Mouse (Mus musculus): ENCODE results near the gene Adamts12. TPM values are rescaled to one million over a fixed set of nuclear protein-coding genes. Genes with fewer than 3 reads are reported as not detected.
A peak's percentile ranks its signal among the peaks of the same experiment; 100 is the strongest.

Gene Adamts12
- polyA plus RNA-seq, 1 experiment from 2014 or later, result 1.7 TPM

- DNase-seq (ENCODE audit: low spot score) (no peak), ATAC-seq (ENCODE audit: insufficient number of reproducible peaks, low FRiP score, low TSS enrichment, low read depth) (no peak)
- no peak overlapping the region for H3K9ac ChIP-seq (ENCODE audit: low read length)
- no peaks in the 10 kb centered on the region for H3K4me1 ChIP-seq (ENCODE audit: control insufficient read depth, insufficient read depth, low read length)
- no peak overlapping the region for H3K27ac ChIP-seq (replicated peaks; ENCODE audit: low read depth, low read length)
- H3K27me3 ChIP-seq (ENCODE audit: control insufficient read depth, insufficient read depth, low read length), result no peaks in the 10 kb centered on the region
- H3K36me3 ChIP-seq (ENCODE audit: control insufficient read depth, insufficient read depth, low read length), result no peaks in the 10 kb centered on the region
- no peak overlapping the region for H3K4me3 ChIP-seq (ENCODE audit: low read depth, low read length)
- 86% methylated on average over 2 of the region's 2 CpGs for WGBS
- H3K9me3 ChIP-seq (ENCODE audit: control insufficient read depth, low read length), result no peaks in the 10 kb centered on the region
- H3K4me2 ChIP-seq (ENCODE audit: low read depth, severe bottlenecking), result no peak overlapping the region
Observed at GRCm38 (mm10) chr15:11192762-11193161, 128.2 kb downstream of the Adamts12 start.

GRCm38 (mm10) chr15:11197051-11197450 lies 132.5 kb downstream of the Adamts12 start:
- no peak overlapping the region for H3K4me3 ChIP-seq (ENCODE audit: low read depth, low read length)
- H3K27ac ChIP-seq (replicated peaks; ENCODE audit: low read depth, low read length), result no peak overlapping the region
- H3K36me3 ChIP-seq (ENCODE audit: control insufficient read depth, insufficient read depth, low read length), result no peaks in the 10 kb centered on the region
- H3K9me3 ChIP-seq (ENCODE audit: control insufficient read depth, low read length), result no peaks in the 10 kb centered on the region
- 76% methylated on average over 6 of the region's 6 CpGs for WGBS
- no peaks in the 10 kb centered on the region for H3K4me1 ChIP-seq (ENCODE audit: control insufficient read depth, insufficient read depth, low read length)
- no peak for ATAC-seq (ENCODE audit: insufficient number of reproducible peaks, low FRiP score, low TSS enrichment, low read depth)
- no peak for DNase-seq (ENCODE audit: low spot score)
- H3K27me3 ChIP-seq (ENCODE audit: control insufficient read depth, insufficient read depth, low read length), result no peaks in the 10 kb centered on the region
- no peak overlapping the region for H3K9ac ChIP-seq (ENCODE audit: low read length)
- H3K4me2 ChIP-seq (ENCODE audit: low read depth, severe bottlenecking), result no peak overlapping the region

DNA sequence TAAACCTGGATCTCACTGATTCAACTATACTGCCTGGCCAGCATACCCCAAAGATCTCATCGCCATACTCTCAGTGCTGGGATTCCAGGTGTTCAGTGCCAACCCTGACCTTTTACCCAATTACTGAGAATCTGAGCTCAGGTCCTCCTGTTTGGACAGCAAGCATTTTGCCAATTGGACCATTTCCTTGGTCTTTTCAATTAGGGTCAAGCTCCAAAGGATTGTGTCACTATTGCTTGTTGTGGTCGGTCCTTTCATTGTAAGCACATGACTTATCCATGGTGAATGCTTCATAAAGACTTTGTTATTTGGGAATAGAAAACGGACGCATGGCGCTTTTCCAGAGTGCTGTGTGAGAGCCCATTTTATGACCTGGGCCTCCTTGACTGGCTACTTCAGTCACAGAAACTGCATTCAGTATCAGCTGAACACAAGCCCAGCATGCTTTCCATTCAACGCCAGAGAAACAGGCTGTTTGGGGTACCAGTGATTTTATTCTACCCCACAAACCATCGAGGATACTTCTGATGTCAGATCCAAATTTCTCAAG lies 133.7 kb downstream of the Adamts12 start:
- H3K9me3 ChIP-seq (ENCODE audit: control insufficient read depth, low read length), result no peaks in the 10 kb centered on the region
- ATAC-seq (ENCODE audit: insufficient number of reproducible peaks, low FRiP score, low TSS enrichment, low read depth) (no peak), DNase-seq (ENCODE audit: low spot score) (no peak)

DNA sequence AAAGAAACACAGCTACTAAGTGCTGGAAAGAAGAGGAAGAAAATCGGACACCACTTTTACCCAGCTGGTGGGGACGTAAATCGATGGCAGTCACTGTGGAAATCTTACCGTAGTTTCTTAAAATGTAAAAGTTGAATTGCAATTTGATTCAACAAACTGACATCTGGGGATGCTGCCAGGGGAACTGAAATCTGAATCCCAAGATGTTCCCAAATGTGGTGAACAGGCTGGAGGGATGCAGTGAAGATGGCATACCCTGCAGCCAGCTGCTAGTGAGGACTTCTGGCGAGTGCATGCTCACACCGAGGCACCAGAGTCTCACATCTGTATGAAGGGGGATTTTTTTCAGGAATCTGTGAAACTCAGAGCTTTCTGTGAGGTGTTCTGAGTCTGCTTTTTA lies 138.5 kb downstream of the Adamts12 start:
- Histone ChIP-seq H3K4me3 (ENCODE audit: low read depth, low read length) (no peak overlapping the region), H3K4me1 (ENCODE audit: control insufficient read depth, insufficient read depth, low read length) (no peaks in the 10 kb centered on the region), H3K36me3 (ENCODE audit: control insufficient read depth, insufficient read depth, low read length) (no peaks in the 10 kb centered on the region), H3K9me3 (ENCODE audit: control insufficient read depth, low read length) (no peaks in the 10 kb centered on the region), H3K4me2 (ENCODE audit: low read depth, severe bottlenecking) (no peak overlapping the region), H3K27me3 (ENCODE audit: control insufficient read depth, insufficient read depth, low read length) (no peaks in the 10 kb centered on the region), H3K27ac (replicated peaks; ENCODE audit: low read depth, low read length) (no peak overlapping the region), H3K9ac (ENCODE audit: low read length) (no peak overlapping the region)
- DNase-seq (ENCODE audit: low spot score), result no peak
- 80% methylated on average over 6 of the region's 6 CpGs for WGBS
- ATAC-seq (ENCODE audit: insufficient number of reproducible peaks, low FRiP score, low TSS enrichment, low read depth), result no peak

More for the DNA sequence above, 133.7 kb downstream of the Adamts12 start:
- Histone ChIP-seq H3K27ac (replicated peaks; ENCODE audit: low read depth, low read length) (no peak overlapping the region), H3K9ac (ENCODE audit: low read length) (no peak overlapping the region), H3K4me3 (ENCODE audit: low read depth, low read length) (no peak overlapping the region), H3K4me2 (ENCODE audit: low read depth, severe bottlenecking) (no peak overlapping the region), H3K36me3 (ENCODE audit: control insufficient read depth, insufficient read depth, low read length) (no peaks in the 10 kb centered on the region), H3K4me1 (ENCODE audit: control insufficient read depth, insufficient read depth, low read length) (no peaks in the 10 kb centered on the region), H3K27me3 (ENCODE audit: control insufficient read depth, insufficient read depth, low read length) (no peaks in the 10 kb centered on the region)
- whole genome bisulfite sequencing, result 90% methylated on average over 7 of the region's 7 CpGs

DNA sequence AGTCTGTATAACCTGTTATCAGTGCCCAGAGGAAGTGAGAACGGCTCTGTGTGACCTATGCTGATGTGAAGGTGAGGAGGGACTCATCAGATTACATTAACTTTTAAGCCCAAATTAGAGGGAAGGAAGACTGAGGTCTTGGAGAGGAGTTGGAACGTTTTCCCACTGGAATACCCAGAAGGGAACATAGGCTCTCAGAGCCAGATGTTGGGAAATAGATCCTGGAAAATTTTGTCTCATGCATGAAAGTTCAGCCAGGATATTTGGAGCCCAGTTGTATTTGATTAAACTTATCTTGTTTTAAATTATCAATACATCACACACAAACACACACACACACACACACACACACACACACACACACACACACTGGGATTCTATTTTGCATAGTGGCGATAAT lies 140.3 kb downstream of the Adamts12 start:
- 71% methylated on average over 3 of the region's 3 CpGs for WGBS
- ATAC-seq (ENCODE audit: insufficient number of reproducible peaks, low FRiP score, low TSS enrichment, low read depth) (no peak), DNase-seq (ENCODE audit: low spot score) (no peak)
- H3K36me3 ChIP-seq (ENCODE audit: control insufficient read depth, insufficient read depth, low read length), result no peaks in the 10 kb centered on the region
- no peak overlapping the region for H3K27ac ChIP-seq (replicated peaks; ENCODE audit: low read depth, low read length)
- no peaks in the 10 kb centered on the region for H3K9me3 ChIP-seq (ENCODE audit: control insufficient read depth, low read length)
- no peak overlapping the region for H3K4me3 ChIP-seq (ENCODE audit: low read depth, low read length)
- no peaks in the 10 kb centered on the region for H3K27me3 ChIP-seq (ENCODE audit: control insufficient read depth, insufficient read depth, low read length)
- no peak overlapping the region for H3K9ac ChIP-seq (ENCODE audit: low read length)
- no peaks in the 10 kb centered on the region for H3K4me1 ChIP-seq (ENCODE audit: control insufficient read depth, insufficient read depth, low read length)
- H3K4me2 ChIP-seq (ENCODE audit: low read depth, severe bottlenecking), result no peak overlapping the region

DNA sequence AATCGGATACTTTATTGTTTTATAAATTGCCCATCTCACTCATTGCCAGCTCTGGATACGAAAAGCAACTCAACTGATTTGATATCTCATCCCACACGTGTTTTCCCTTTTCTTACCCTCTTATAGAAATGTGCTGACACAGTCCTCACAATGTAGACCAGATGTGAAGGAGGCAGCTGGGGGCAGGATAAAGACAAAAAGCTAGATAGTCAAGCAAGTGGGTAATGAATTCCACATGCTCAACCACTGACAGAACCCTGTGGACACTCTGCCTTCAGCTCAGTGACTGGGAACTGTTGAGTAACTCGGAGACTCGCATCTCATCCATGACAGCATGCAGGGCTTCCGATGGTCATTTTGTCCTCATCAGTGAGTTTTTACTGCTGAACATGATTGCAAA lies 146.4 kb downstream of the Adamts12 start:
- Histone ChIP-seq H3K27me3 (ENCODE audit: control insufficient read depth, insufficient read depth, low read length) (no peaks in the 10 kb centered on the region), H3K27ac (replicated peaks; ENCODE audit: low read depth, low read length) (no peak overlapping the region; the same call in 1 of the 2 replicates), H3K4me2 (ENCODE audit: low read depth, severe bottlenecking) (no peak overlapping the region), H3K36me3 (ENCODE audit: control insufficient read depth, insufficient read depth, low read length) (no peaks in the 10 kb centered on the region), H3K4me1 (ENCODE audit: control insufficient read depth, insufficient read depth, low read length) (no peaks in the 10 kb centered on the region), H3K9me3 (ENCODE audit: control insufficient read depth, low read length) (no peaks in the 10 kb centered on the region), H3K9ac (ENCODE audit: low read length) (no peak overlapping the region), H3K4me3 (ENCODE audit: low read depth, low read length) (no peak overlapping the region)
- DNase-seq (ENCODE audit: low spot score), result peak; percentile 38
- no peak for ATAC-seq (ENCODE audit: insufficient number of reproducible peaks, low FRiP score, low TSS enrichment, low read depth)
- 22% methylated on average over 6 of the region's 6 CpGs for WGBS

DNA sequence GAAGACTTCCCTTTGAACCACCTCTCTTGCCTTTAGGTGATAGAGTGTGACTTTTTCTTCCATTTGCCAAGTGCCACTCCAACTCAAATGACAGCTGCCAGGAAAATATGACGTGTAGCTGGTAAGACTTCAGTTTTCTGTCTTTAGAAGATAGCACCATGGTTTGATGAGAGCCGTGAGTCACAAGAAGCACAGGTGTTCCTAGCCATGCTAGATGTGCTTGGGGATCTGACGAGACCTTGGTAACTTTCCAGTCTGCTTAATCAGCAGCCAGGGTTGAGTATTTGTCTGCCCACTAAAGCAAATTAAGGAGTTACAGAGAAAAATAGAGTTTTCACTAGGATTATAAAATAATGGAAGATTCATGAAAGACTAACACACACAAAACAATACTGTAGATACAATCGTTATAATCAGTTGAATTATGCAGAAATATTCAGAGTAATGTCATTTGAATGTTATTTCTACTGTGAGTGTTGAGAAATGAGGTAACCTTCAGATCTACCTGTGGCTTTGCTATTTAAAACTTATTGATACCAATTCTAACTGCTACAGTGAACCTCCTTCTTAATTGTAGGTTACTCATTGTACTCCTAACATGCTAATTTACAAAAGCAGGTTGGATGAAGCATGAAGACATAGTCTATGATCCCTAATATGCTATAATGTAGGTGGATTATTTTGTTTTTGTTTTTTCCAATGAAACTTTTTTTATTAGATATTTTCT lies 169.5 kb downstream of the Adamts12 start:
- Histone ChIP-seq H3K9ac (ENCODE audit: low read length) (no peak overlapping the region), H3K4me1 (ENCODE audit: control insufficient read depth, insufficient read depth, low read length) (no peaks in the 10 kb centered on the region), H3K4me3 (ENCODE audit: low read depth, low read length) (no peak overlapping the region), H3K4me2 (ENCODE audit: low read depth, severe bottlenecking) (no peak overlapping the region), H3K36me3 (ENCODE audit: control insufficient read depth, insufficient read depth, low read length) (no peaks in the 10 kb centered on the region), H3K27me3 (ENCODE audit: control insufficient read depth, insufficient read depth, low read length) (no peaks in the 10 kb centered on the region), H3K9me3 (ENCODE audit: control insufficient read depth, low read length) (no peaks in the 10 kb centered on the region), H3K27ac (replicated peaks; ENCODE audit: low read depth, low read length) (no peak overlapping the region)
- WGBS, result 86% methylated on average over 4 of the region's 4 CpGs
- DNase-seq (ENCODE audit: low spot score), result no peak
- ATAC-seq (ENCODE audit: insufficient number of reproducible peaks, low FRiP score, low TSS enrichment, low read depth), result no peak

GRCm38 (mm10) chr15:11240406-11240805 lies 175.8 kb downstream of the Adamts12 start:
- 87% methylated on average over 3 of the region's 3 CpGs for WGBS
- DNase-seq (ENCODE audit: low spot score), result no peak
- H3K27ac ChIP-seq (replicated peaks; ENCODE audit: low read depth, low read length), result no peak overlapping the region
- no peak overlapping the region for H3K4me3 ChIP-seq (ENCODE audit: low read depth, low read length)
- ATAC-seq (ENCODE audit: insufficient number of reproducible peaks, low FRiP score, low TSS enrichment, low read depth), result no peak
- H3K4me1 ChIP-seq (ENCODE audit: control insufficient read depth, insufficient read depth, low read length), result no peaks in the 10 kb centered on the region
- H3K9me3 ChIP-seq (ENCODE audit: control insufficient read depth, low read length), result no peaks in the 10 kb centered on the region
- H3K27me3 ChIP-seq (ENCODE audit: control insufficient read depth, insufficient read depth, low read length), result no peaks in the 10 kb centered on the region
- no peaks in the 10 kb centered on the region for H3K36me3 ChIP-seq (ENCODE audit: control insufficient read depth, insufficient read depth, low read length)
- no peak overlapping the region for H3K4me2 ChIP-seq (ENCODE audit: low read depth, severe bottlenecking)
- H3K9ac ChIP-seq (ENCODE audit: low read length), result no peak overlapping the region

DNA sequence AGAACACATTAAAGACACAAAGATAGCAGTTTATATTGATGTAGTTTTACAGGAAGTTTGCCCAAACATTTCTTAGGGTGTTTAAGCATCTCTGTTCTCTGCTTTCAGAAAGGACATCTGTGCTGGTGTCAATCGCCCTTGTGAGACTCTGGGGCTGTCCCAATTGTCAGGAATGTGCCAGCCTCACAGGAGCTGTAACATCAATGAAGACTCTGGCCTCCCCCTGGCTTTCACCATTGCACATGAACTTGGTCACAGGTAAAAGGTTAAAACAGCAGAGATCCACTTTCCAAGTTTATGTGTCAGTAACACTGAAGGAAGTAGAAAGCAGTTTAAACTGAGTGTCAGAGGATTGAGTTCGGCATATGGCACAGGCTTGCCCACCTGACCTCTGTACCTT lies 176.7 kb downstream of the Adamts12 start:
- H3K9ac ChIP-seq (ENCODE audit: low read length), result no peak overlapping the region
- no peak overlapping the region for H3K27ac ChIP-seq (replicated peaks; ENCODE audit: low read depth, low read length)
- ATAC-seq (ENCODE audit: insufficient number of reproducible peaks, low FRiP score, low TSS enrichment, low read depth), result no peak
- H3K4me2 ChIP-seq (ENCODE audit: low read depth, severe bottlenecking), result no peak overlapping the region
- no peak overlapping the region for H3K4me3 ChIP-seq (ENCODE audit: low read depth, low read length)
- DNase-seq (ENCODE audit: low spot score), result no peak
- H3K27me3 ChIP-seq (ENCODE audit: control insufficient read depth, insufficient read depth, low read length), result no peaks in the 10 kb centered on the region
- H3K4me1 ChIP-seq (ENCODE audit: control insufficient read depth, insufficient read depth, low read length), result no peaks in the 10 kb centered on the region
- no peaks in the 10 kb centered on the region for H3K9me3 ChIP-seq (ENCODE audit: control insufficient read depth, low read length)
- 82% methylated on average over 2 of the region's 2 CpGs for WGBS
- no peaks in the 10 kb centered on the region for H3K36me3 ChIP-seq (ENCODE audit: control insufficient read depth, insufficient read depth, low read length)

Measured in limb, embryonic 11.5 days (tissue).